Mouse (Mus musculus): ENCODE results near the gene Vsig10.
A peak's percentile ranks its signal among the peaks of the same experiment; 100 is the strongest.
"Not testable (repeated sequence)": the region's sequence is repeated elsewhere in the genome, so short reads cannot be mapped to it uniquely, and the experiment has no call there.

The Vsig10 gene

DNA sequence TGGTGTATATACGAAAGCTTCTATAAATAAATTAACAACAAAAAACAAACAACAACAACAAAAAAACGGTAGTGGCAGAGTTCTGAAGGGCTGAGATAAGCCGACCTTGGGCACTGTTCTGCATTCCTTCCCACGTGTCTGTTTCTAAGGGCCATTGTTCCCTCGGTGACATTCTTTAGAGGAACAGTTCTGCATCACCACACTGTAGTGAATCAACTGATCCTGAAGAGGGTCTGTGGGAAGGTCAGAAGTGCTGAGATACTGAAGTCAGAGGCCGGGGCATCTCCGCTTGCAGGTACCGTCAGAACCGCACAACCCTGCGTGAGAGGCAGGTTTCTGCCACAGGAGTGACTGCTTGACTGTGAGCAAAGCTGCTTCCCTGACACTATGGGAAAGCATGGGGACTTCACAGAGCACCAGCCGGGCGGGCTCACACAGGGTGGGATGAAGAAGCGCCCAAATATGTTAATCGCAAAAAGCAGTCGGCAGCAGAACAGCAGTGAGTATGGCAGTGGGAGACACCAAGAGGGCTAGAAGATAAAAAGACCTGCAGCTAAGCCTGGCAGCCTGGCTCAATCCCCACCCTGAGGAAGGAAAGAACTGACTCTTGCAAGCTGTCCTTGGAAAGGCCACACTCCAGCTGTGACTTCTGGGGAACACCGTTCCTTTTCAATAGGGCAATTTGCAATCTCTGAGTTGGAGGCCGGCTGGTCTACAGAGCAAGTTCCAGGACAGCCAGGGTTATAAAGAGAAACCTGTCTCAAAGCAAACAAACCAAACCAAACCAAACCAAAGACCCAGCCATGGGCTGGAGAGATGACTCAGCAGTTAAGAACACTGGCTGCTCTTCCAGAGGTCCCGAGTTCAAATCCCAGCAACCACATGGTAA lies 14.9 kb upstream of the Vsig10 start:
- no peak for DNase-seq

DNA sequence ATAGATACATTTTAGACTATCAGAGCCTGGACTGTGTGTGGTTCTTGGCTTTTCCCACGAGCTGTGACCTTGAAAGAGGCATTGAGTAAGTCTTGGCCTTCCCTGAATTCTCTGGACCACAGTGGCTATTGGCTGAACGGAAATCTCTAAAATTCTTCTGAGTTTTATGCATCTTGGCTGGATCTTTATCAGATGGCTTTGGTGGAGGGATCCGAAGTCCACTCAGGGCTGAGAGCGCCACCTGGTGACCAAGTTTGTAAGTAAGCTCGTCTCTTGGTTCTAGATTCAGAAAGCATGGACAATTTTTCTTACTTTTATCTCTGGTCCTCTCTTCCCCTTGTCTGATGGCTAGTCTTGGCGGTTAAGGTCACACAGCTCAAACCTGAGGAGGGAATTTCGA lies 13.9 kb upstream of the Vsig10 start:
- DNase-seq, result peak; percentile 32 to 80

DNA sequence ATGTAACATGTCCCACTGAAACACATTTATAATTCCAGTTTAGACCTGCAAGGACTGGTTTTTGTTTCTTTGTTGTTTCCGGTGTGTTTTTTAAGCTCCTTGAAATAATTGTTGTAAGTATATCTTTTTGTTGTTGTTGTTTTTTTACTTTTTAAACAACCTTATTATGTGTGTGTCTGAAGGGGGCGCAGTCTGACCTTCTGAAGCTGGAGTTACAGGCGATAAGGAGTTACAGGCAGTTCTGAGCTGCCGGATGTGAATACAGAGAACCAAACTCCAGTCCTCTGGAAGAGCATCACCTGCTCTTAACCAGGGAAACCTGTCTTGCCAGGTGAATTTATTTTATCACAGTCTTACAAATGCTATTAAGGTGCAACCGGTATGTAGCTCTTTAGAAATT lies 13.1 kb upstream of the Vsig10 start:
- DNase-seq, result no peak

DNA sequence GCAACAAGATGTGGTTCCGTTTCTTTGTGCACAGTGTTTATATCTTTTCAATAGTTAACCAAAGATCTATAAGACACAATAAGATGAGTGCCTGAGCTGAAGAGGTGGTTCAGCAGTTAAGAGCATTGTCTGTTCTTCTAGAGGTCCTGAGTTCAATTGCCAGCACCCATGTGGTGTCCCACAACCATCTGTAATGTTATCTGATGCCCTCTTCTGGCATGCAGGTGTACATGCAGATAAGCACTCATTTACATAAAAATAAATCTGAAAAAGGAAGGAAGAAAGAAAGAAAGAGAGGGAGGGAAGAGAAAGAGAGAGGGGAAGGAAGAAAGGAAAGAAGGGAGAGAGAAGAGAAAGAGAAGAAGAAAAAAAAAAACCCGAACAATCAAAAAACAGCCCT lies 12.1 kb upstream of the Vsig10 start:
- no peak for DNase-seq

GRCm38 (mm10) chr5:117307699-117308098 lies 11.2 kb upstream of the Vsig10 start:
- DNase-seq, result peak; percentile 49 to 75

GRCm38 (mm10) chr5:117313420-117313819 lies 5.5 kb upstream of the Vsig10 start:
- DNase-seq, result peak in 1 of 2 experiments; percentile 46

- DNase-seq, result no peak
Observed at GRCm38 (mm10) chr5:117313909-117314308, 5.0 kb upstream of the Vsig10 start.

DNA sequence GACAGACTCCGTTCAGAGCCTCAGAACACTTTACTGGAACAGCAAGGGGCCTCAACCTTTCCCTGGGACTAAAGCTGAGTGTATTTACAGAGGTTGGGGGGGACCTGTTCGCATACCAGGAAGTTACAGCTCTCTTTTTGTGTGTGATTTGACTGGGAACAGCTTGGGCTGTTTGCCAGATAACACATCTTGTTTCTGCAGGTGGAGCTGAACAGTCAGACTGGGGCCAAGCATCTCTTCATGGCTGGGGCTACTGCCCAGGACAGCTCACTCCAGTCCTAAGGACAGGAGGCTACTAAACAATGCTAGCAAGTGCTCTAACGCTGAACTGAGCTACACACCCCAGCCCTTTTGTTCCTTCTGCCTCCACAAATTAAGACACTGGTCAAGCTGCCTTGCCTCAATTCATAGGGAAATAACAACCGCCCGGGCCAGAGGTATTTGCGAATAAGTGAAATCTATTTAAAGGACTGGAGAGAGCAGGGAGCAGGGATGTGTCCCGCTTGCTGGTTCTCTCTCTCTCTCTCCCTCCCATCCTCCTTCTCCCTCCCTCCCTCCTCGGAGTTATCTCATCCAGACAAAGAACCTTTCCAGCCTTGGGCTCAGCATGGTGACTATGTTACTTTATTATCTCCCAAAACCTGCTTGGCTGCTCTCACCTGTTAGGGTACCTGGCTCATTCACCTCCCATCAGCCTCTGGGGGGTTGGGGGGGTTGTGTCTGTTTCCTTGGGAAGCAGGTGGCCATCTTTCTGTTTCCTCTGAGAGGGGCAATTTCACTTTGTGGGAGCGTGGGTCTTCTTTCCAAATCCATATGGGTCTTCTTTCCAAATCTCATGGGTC lies 4.1 kb upstream of the Vsig10 start:
- no peak for DNase-seq

DNA sequence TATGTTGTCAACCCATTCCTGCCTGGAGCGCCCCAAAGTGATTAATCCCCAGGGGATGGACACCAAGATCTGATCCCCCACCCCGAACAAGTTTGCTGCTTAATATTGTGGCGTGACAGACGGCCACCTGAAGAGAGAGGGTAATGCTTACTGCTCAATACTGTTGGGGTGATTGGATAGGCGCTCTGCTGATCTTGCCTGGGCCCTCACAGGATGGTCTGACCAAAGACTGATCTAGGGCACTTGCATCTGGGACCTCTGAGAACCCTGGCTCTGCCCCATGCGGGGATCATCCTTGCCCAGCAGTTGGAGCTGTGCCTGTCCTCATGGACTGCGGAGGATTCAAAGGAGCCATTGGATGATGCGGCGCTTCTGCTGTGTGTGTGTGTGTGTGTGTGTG lies 4.9 kb downstream of the Vsig10 start:
- DNase-seq, result no peak

DNA sequence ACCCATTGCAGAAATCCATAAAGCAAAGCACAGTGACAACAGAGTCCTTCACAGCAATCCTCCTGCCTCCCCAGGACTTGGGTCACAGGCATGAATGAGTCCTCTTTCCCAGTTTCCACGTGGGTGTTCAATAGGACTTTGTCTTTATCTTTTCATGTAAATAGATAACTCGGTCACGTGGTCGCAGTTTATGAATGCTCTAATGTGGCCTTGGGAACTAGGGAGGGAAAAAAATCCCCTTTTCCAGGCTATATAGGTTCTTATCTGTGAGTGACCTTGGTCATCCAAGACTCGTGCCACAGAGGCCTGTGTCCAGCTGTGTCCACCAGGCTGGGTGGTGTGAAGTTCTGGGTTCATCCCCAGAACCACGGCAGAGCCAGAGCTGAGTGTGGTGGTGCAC lies 7.5 kb downstream of the Vsig10 start:
- DNase-seq, result no peak

GRCm38 (mm10) chr5:117330457-117330856 lies 11.6 kb downstream of the Vsig10 start:
- DNase-seq, result no peak

GRCm38 (mm10) chr5:117337999-117338398 lies 19.1 kb downstream of the Vsig10 start:
- no peak for DNase-seq

- no peak for DNase-seq
Observed at GRCm38 (mm10) chr5:117338503-117338902, 19.6 kb downstream of the Vsig10 start.

DNA sequence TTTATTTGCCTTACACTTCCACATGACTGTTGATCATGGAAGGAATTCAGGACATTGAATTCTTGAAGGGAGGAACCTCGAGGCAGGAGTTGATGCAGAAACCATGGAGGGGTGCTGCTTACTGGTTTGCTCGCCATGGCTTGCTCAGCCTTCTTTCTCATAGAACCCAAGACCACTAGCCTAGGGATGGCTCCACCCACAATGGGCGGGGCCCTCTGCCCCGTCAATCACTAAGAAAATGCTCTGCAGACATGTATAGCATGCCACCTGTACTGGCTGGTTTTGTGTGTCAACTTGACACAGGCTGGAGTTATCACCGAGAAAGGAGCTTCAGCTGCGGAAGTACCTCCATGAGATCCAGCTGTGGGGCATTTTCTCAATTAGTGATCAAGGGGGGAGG lies 21.2 kb downstream of the Vsig10 start:
- DNase-seq, result no peak

DNA sequence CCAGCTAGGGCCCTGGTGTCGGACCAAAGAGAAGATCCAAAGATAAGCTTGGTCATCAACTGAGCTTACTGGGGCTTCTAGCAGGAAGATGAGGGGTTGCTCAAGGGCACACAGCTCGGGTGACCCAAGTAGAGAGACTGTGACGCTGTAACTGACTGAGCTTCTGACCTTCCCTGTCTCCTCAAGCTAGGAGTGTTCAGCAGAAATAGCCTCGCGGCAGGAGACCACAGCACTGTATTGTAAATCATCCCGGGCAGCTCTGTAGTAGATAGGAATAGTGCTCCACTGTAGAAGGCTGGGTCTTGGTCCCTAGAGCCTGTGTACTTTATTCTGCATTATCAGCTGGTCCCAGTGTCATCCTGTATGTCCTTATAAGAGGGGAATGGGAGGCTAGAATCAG lies 23.0 kb downstream of the Vsig10 start:
- DNase-seq, result no peak

- not testable (repeated sequence) for DNase-seq
Observed at GRCm38 (mm10) chr5:117344496-117344895, 25.6 kb downstream of the Vsig10 start.

GRCm38 (mm10) chr5:117345432-117345976 lies 26.6 kb downstream of the Vsig10 start:
- no peak for DNase-seq

GRCm38 (mm10) chr5:117346281-117346680 lies 27.4 kb downstream of the Vsig10 start:
- DNase-seq, result no peak

DNA sequence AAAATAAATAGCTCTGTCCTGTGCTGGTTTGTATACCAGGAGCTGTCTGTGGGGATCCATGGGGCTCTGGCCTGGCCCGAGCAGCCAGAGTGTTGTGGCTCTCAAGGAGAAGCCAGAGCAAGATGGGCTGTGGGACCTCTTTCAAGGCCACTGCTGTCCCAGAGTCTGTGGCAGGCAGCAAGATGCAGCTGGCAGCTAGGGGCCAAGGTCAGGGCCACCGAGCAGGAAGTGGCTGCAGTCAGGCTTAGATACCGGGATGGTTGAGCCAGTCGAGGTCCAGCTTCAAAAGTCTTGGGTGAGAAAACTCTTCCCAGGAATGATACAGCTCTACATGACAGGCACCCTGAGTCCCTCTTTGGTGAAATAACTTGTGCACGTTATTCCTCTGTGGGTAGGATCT lies 28.1 kb downstream of the Vsig10 start:
- DNase-seq, result no peak

GRCm38 (mm10) chr5:117347838-117348237 lies 29.0 kb downstream of the Vsig10 start:
- no peak for DNase-seq

DNA sequence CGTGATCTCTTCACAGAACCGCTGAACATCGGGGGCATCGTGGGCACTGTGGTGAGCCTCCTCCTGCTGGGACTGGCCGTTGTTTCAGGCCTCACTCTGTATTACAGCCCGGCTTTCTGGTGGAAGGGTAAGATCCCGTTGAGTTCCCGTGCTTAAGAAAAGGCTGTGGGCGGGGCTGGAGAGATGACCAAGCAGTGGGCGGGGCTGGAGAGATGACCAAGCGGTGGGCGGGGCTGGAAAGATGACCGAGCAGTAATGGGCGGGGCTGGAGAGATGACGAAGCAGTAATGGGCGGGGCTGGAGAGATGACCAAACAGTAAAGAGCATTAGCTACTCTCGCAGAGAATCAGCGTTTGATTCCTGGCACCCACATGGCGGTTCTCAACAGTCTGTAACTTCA lies 29.4 kb downstream of the Vsig10 start:
- DNase-seq, result no peak

- DNase-seq, result no peak
Observed at GRCm38 (mm10) chr5:117354121-117354520, 35.2 kb downstream of the Vsig10 start.

- no peak for DNase-seq
Observed at GRCm38 (mm10) chr5:117355648-117356303, 36.9 kb downstream of the Vsig10 start.
